Mouse (Mus musculus): ENCODE measurements around the gene Clta.

Clta gene

DNA sequence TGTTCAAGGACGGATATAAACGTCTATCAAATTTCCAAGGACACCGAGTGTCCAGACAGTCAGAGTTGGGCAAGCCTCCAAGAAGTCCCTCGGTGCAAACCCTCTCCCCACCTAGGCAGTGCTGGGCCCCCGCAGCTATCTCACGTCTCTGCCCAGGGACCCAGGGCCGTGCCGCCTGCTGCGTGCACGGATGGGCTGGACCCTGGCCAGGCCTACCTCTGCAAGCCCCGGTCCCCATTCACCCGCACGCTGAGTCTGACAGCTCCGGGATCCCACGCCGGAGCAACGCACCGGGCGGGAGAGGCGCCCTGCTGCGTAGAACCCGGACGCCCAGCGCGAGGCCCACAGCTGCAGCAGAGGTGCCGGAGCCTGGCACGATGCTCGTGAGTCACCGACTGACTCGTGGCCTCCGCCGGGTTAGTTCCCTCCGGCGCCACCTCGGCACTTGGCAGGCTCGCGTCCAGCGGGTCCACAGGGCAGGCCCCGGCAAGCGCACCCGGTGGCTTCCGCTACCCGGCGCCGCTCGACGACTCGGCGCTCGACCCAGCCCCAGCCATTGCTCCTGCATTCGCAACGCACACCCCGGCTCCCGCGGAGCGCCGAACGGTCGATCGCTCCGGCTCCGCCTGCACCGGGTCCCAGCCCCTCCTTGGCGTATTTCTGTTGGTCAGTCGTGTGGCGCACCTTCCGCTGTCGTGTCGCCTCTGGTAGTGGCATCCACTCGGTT lies 68.1 kb downstream of the Clta start:
- peak; percentile 87 for DNase-seq (ENCODE audit: low read depth, low spot score)

DNA sequence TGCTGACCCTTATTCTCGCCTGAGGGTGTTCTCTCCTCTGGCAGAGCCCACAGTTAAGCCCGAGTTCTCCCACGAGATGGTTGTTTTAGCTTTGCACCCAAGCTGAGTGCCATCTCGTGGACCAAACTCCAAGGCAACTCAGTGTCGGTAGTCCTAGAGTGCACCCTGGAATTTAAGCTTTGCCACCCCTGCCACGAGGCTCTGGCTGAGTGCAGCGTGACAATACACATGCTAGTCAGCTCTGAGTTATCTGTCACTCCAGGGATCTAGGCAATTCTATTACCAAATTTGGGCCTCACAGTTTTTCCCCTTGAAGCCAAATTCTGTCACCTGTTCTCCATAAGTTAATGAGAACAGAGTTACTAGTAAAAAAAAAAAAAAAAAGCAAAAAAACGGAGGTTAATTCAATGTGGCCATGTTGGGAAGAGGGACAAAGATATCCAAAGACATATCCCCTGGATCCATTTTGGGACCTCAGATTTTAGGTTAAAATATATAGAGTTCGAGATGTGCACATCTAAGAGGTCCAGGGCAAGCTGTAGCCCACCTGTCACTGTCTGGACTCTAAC lies 68.7 kb downstream of the Clta start:
- no peak for DNase-seq (ENCODE audit: low read depth, low spot score)

GRCm38 (mm10) chr4:44073799-44074198 lies 69.5 kb downstream of the Clta start:
- DNase-seq (ENCODE audit: low read depth, low spot score) = no peak

DNA sequence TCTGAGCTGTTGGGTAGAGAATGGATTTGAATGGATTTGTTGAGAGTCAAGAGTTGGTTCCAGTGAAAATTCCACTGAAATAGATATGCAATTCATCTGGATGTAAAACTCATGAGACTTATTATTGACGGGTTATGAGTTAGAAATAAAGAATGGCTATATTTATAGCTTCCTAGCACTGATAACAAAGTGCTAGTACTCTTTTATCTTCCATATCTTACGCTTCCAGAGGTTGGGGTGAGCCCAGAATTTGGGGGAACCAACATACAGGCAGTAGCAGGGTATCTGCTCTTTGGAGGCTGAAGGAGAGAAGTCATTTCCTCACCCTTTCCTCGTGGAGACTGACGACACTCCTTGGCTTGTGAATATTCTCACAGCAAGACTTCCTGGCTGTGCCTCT lies 70.2 kb downstream of the Clta start:
- DNase-seq (ENCODE audit: low read depth, low spot score) = no peak

DNA sequence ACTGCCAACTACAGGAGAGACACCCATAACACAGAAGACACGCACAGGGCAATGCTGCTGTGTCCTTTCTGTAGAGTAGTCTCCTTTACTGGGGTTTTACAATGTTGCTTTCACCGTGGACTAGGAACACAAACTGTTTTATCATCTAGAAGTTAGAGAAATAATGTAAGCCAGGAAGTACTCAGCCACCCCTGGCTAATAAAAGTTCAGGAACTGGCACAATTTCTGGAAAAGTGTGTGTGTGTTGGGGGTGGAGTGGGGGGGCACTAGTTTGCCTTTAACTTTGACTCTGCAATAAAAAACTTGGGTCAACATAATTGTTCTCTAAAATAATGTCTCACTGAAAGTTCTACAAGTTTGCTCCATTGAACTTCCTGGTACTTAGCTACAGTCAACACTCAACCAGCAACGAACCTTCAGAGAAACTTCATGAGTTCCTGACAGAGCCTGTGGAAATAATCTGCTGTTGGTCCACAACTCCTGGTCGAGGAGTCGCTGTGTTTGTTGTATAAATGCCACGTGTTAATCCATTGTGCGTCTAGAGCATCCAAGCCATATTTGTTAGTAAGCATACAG lies 74.2 kb downstream of the Clta start:
- no peak for DNase-seq (ENCODE audit: low read depth, low spot score)
